Mouse (Mus musculus) G1E (cell line): Measurements from ENCODE around the gene Pde3a. TPM values are rescaled to one million over a fixed set of nuclear protein-coding genes. Genes with fewer than 3 reads are reported as not detected.
A peak's percentile ranks its signal among the peaks of the same experiment; 100 is the strongest.

ENCODE experiments used
- ATAC-seq: 2 replicates; pipeline ENCODE4 v1.8.0; 2016; ENCODE audit warnings: mild to moderate bottlenecking; ENCODE audit not compliant: insufficient number of reproducible peaks, poor library complexity, low FRiP score, severe bottlenecking; ENCODE audit errors: extremely low read depth
- DNase-seq: peaks from one replicate; pipeline ENCODE4 v3.0.0; 2012; ENCODE audit warnings: low spot score
- H3K27me3 ChIP-seq: 2 replicates; pipeline ENCODE4 v1.6.1; 2012; ENCODE audit warnings: mild to moderate bottlenecking, low read length, inconsistent platforms; ENCODE audit not compliant: insufficient read depth
- H3K36me3 ChIP-seq: replicated peaks from 2 replicates; pipeline ENCODE3; 2012; ENCODE audit warnings: mild to moderate bottlenecking, inconsistent platforms
- H3K4me1 ChIP-seq: 2 replicates; pipeline ENCODE4 v1.6.1; 2012; ENCODE audit warnings: low read depth, low read length, inconsistent platforms, mixed read lengths; ENCODE audit not compliant: insufficient read depth
- H3K4me3 ChIP-seq: 2 replicates; pipeline ENCODE4 v1.5.1; 2012; ENCODE audit warnings: low read depth, mild to moderate bottlenecking, inconsistent platforms, low read length, moderate library complexity, mixed read lengths
- H3K9me3 ChIP-seq: replicated peaks from 2 replicates; pipeline ENCODE4 v1.6.1; 2012; ENCODE audit warnings: inconsistent platforms
- CTCF ChIP-seq: IDR thresholded peaks from 2 replicates; pipeline ENCODE4 v1.5.1; 2012; ENCODE audit warnings: low read depth, low read length, inconsistent platforms, mixed read lengths
- GATA1 ChIP-seq: IDR thresholded peaks from 2 replicates; pipeline ENCODE4 v1.6.1; 2012; ENCODE audit warnings: borderline replicate concordance, low read length, inconsistent platforms, mixed read lengths
- GATA2 ChIP-seq: IDR thresholded peaks from 2 replicates; pipeline ENCODE4 v1.6.1; 2012; ENCODE audit warnings: low read depth, low read length, inconsistent platforms, borderline replicate concordance
- POLR2AphosphoS5 ChIP-seq: IDR thresholded peaks from 2 replicates; pipeline ENCODE4 v1.6.1; 2012; ENCODE audit warnings: low read depth, low read length, inconsistent platforms; ENCODE audit not compliant: insufficient replicate concordance
- TAL1 ChIP-seq: conservative IDR thresholded peaks from 2 replicates; pipeline ENCODE4 v1.6.1; 2012; ENCODE audit warnings: low read depth, low read length, inconsistent platforms, mixed read lengths
- polyA plus RNA-seq: library from polyadenylated mRNA; stranded (reverse); fragments of >175 nt; gene quantifications from 2 replicates; pipeline ENCODE4 v1.2.3, GENCODE M21; 2012
- total RNA-seq, 2 experiments: library from RNA; stranded (forward) in 1 of 2; stranded (reverse) in 1 of 2; fragments of 200-1000 nt in 1 of 2; fragments of >200 nt in 1 of 2; fragmentation: Nextera tagmentation in 1 of 2; gene quantifications; 2 replicates each; pipeline ENCODE4 v1.2.3; 2014 to 2017

Pde3a gene
- total RNA-seq (2014; fragmentation: Nextera tagmentation) (not detected in 2 replicates), total RNA-seq (2017) (under 0.01 TPM in 2 replicates), polyA plus RNA-seq (not detected in 2 replicates)

DNA sequence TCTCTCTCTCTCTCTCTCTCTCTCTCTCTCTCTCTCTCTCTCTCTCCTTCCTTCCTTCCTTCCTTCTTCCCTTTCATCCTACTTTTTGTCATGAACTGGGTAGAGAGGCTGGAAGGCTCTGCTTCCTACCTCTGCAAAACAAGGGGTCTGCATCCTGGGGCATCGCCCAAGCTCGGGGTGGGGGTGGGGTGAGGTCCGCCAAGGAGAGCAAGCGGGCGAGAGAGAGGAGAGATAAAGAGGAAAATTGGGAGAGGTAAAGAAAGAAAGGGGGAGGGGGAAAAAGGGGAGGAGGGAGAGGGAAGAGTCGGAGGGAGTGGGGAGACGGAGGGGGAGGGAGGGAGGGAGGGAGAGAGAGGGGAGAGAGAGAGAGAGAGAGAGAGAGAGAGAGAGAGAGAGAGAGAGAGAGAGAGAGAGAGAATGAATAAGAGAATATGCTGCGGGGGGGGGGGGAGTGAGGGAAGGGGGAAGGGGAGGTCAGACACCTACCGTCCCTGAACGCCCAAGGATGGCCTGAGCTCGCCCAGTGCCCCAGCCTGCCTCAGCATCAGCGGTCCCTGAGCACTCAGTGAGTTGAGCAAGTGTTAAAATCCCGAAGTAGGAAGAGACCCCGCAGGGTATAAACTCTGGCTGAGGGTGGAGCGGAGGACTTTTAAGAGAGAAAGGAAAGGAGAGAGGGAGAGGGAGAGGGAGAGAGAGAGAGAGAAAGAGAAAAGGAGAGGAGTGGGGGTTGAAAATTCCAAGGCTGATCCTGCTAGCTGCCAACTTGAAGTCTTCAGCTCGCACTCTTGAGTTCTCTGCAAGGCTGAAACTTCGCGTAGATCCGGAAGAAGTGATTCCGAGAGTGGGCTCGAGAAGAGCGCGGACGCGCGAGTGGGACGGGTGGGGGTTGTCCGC lies at the start of gene Pde3a:
Gene Pde3a, plus strand, starts transcription at position 579 of the 894 bp plus-strand sequence.
- peak; percentile 2 for DNase-seq

DNA sequence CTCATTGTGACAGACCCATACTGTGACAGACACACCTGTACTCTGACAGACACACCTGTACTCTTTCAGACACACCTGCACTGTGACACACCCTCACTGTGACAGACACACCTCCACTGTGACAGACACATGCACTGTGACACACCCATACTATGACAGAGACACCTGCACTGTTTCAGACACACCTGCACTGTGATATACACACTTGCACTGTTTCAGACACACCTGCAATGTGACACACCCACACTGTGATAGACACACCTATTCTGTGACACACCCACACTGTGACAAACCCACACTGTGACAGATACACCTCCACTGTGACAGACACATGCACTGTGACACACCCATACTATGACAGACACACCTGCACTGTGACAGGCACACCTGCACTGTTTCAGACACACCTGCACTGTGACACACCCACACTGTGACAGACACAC lies 48.9 kb upstream of the Pde3a start:
- no peaks in the 10 kb centered on the region for H3K36me3 ChIP-seq
- TF ChIP-seq TAL1, result no peak
- TF ChIP-seq GATA1, result no peak
- TF ChIP-seq CTCF, result no peak
- TF ChIP-seq POLR2AphosphoS5, result peak; percentile 50; the same call in 1 of the 2 replicates
- DNase-seq (no peak), ATAC-seq (no peak)
- H3K4me3 ChIP-seq, result peak overlapping the region; percentile 13; the same call in 1 of the 2 replicates
- no peaks in the 10 kb centered on the region for H3K4me1 ChIP-seq
- H3K27me3 ChIP-seq, result no peaks in the 10 kb centered on the region
- H3K9me3 ChIP-seq, result peaks cover 34% of the 10 kb centered on the region

More for the DNA sequence above, at the start of gene Pde3a:
- Histone ChIP-seq H3K4me1 (no peaks in the 10 kb centered on the region), H3K27me3 (no peaks in the 10 kb centered on the region), H3K4me3 (no peak within 1 kb of the TSS; the same call in 1 of the 2 replicates), H3K9me3 (peaks cover 48% of the 10 kb centered on the region), H3K36me3 (no peaks in the 10 kb centered on the region)
- no peak for ATAC-seq
- TF ChIP-seq GATA2 (no peak), CTCF (no peak), POLR2AphosphoS5 (no peak), TAL1 (no peak), GATA1 (no peak)

DNA sequence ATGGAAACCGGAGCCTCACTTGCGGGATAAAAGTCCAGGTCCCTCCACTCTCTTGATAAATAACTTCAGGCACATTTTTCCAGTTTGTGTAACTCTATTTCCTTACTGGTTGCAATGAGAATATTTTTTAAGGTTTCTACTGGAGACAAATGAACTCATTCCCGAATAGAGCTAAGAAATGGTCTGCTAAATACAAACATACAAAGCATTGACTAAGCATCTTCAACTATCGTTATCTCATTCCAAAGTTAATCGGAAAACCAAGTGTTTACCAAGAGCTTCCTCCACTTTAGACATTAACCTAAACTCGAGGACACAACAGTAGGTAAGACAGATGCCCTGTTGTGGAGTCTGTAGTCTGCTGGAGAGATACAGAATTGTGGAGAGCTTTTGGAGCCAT lies 41.5 kb upstream of the Pde3a start:
- TF ChIP-seq GATA1, result no peak
- TF ChIP-seq POLR2AphosphoS5, result no peak
- TF ChIP-seq TAL1, result no peak
- no peak for TF ChIP-seq GATA2
- TF ChIP-seq CTCF, result no peak
- ATAC-seq (no peak), DNase-seq (no peak)
- Histone ChIP-seq H3K36me3 (no peaks in the 10 kb centered on the region), H3K9me3 (peaks cover 32% of the 10 kb centered on the region), H3K4me1 (no peaks in the 10 kb centered on the region), H3K27me3 (no peaks in the 10 kb centered on the region), H3K4me3 (no peak overlapping the region)

DNA sequence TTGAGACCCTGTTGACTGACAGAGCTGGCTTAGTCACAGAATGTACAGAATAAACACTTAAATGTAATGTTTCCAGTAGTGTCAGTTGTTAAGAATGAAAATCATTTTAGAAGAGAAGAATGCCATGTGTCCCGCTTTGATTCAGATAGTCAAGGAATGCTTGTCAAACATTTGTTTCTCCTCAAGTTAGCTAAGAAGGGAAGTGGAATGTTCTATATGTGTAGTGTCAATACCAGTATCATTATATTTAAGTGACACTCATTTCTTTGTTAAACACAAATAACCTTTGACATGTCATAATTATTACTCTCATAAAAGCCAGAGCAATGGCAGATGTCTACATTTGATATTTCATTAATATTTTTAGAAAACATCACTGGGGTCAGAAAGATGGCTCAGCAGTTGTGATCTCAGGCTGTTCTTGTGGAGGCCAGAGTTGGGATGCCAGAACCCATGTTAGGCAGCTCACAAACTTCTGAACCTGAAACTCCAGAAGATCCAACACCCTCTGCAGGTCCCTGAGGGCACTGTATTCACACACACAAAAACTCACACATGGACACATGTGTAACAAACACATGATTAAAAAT lies 40.7 kb upstream of the Pde3a start:
- no peak for ATAC-seq
- H3K27me3 ChIP-seq, result no peaks in the 10 kb centered on the region
- no peak overlapping the region for H3K4me3 ChIP-seq
- peaks cover 32% of the 10 kb centered on the region for H3K9me3 ChIP-seq
- DNase-seq, result no peak
- H3K36me3 ChIP-seq, result no peaks in the 10 kb centered on the region
- no peak for TF ChIP-seq POLR2AphosphoS5
- no peaks in the 10 kb centered on the region for H3K4me1 ChIP-seq

DNA sequence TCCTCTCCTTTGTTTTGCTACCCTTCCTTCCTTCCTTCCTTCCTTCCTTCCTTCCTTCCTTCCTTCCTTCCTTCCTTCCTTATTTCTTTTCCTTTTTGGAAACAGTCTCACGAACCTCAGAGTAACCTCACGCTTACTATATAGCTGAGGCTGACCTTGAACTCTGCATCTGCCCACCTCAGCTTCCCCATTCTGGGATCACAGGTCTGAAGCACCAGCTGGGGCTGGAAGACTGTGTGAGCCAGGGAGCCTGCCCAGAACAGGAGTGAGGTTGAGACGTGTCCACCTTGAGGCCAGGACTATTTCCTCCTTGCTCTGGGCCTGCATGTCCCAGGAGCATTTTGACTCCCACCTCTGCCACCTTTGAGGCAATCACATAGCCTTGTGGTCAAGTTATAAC lies 39.0 kb upstream of the Pde3a start:
- H3K4me1 ChIP-seq, result no peaks in the 10 kb centered on the region
- no peak for DNase-seq
- H3K9me3 ChIP-seq, result peaks cover 22% of the 10 kb centered on the region
- no peak for TF ChIP-seq GATA1
- no peak for ATAC-seq
- H3K4me3 ChIP-seq, result no peak overlapping the region
- H3K27me3 ChIP-seq, result no peaks in the 10 kb centered on the region
- H3K36me3 ChIP-seq, result no peaks in the 10 kb centered on the region

DNA sequence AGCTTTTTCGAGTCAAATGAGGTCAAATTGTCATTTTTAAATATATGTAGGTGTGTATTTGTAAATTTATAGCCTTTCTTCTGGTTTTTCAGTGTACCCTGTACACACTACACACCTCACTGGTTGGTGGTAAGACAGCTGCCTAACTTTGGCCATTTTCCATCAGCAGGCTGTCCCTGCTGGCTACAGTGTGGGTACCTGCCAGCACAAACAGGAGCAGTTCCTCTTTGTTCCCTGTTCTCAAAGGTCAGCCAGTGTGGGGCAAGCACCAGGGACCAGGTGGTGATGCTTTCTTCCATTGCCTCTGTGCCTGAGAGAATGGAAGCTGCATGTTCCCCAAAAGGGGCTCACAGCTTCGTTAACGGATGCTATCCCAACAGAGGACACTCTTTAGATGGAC lies 28.0 kb upstream of the Pde3a start:
- no peaks in the 10 kb centered on the region for H3K36me3 ChIP-seq
- no peaks in the 10 kb centered on the region for H3K4me1 ChIP-seq
- ATAC-seq, result no peak
- peaks cover 23% of the 10 kb centered on the region for H3K9me3 ChIP-seq
- no peak overlapping the region for H3K4me3 ChIP-seq
- no peaks in the 10 kb centered on the region for H3K27me3 ChIP-seq
- no peak for DNase-seq
- TF ChIP-seq GATA2 (no peak), GATA1 (no peak), TAL1 (no peak)
